Mouse (Mus musculus): ENCODE measurements at regions not wholly inside any gene's neighbourhood (a gene's known extent, or its start where the extent isn't known, plus 50 kb on each side); places are given as distances from the start of the nearest gene placed in this dataset.

DNA sequence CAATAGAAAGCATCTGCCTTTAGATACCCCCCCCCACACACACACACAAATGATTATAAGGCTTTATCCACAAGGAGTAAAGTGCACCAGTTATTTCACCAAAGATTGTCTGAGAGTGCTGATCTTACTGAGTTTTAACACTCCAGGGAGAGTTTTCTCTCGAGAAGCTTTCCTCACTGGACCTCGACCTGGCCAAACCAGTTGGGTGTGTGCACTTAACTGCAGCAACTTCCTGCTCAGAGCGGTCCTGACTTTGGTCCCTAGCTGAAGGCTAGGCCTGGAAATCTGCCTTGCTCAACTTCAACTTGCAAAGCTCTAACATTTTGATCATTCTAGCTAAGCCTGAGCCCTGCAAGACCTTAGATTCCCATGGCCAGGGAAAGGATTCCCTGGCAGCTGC, 549.3 kb downstream of the Ankrd7 start:
- ChIA-PET POLR2A (interaction anchor here in 1 of 4 experiments (0.7 kb wide), 1 partner anchor 14 kb away, joined by 3 read pairs; no protein-coding TSS in a partner anchor), CTCF (no interaction called here)

DNA sequence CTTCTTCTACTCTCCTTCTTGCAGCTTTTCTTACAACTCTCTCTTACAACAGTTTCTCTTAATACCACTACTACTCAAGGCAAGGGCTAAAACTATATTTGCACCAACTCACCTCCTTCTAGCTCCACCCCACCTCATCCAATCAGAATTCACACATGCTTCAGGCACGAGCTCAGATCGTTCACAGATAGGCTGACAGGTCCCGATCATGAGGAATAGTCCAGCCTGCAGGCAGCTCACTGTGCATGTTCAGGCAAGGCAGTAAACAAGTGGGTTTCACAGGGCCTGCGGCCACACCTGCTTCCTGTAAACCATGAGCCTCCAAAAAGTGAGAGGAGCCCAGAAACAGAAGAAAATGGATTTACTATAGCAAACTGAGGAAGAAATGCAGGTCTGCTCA, 590.9 kb downstream of the Ankrd7 start:
- CTCF ChIA-PET: no interaction called here
- POLR2A ChIA-PET: no interaction called here

All from embryonic stem cell, embryonic (primary cell).